Mouse (Mus musculus) CH12.LX (cell line): Measurements from ENCODE around the gene Abhd2. TPM values are rescaled to one million over a fixed set of nuclear protein-coding genes. Genes with fewer than 3 reads are reported as not detected.

ENCODE experiments used
- DNase-seq: peaks from one replicate; pipeline ENCODE4 v3.0.0-alpha.2; 2013; ENCODE audit errors: extremely low read depth
- H3K27ac ChIP-seq: 2 replicates; pipeline ENCODE4 v1.5.1; 2012; ENCODE audit warnings: low read depth, mild to moderate bottlenecking, control low read depth, moderate library complexity; ENCODE audit not compliant: insufficient read depth
- H3K27me3 ChIP-seq: replicated peaks from 2 replicates; pipeline ENCODE3; 2012; ENCODE audit warnings: inconsistent platforms
- H3K36me3 ChIP-seq, 2 experiments: replicated peaks in 1 of 2; 2 replicates each; pipeline versions ENCODE3 to v1.6.1; 2012; ENCODE audit warnings: inconsistent platforms in 1 of 2, low read length in 1 of 2, mild to moderate bottlenecking in 1 of 2, mixed read lengths in 1 of 2, moderate library complexity in 1 of 2; ENCODE audit not compliant: control insufficient read depth in 1 of 2, insufficient read depth in 1 of 2
- H3K4me1 ChIP-seq, 2 experiments: 2 replicates each; pipeline ENCODE4 v1.6.1; 2012; ENCODE audit warnings: inconsistent platforms in 1 of 2, moderate library complexity in 1 of 2; ENCODE audit not compliant: insufficient read depth in 2 of 2, control insufficient read depth in 1 of 2
- H3K4me2 ChIP-seq: 2 replicates; pipeline ENCODE4 v1.6.1; 2012; ENCODE audit warnings: low read depth, mild to moderate bottlenecking, control low read depth; ENCODE audit not compliant: poor library complexity, insufficient read depth, severe bottlenecking
- H3K4me3 ChIP-seq, 3 experiments: fragments of 150-350 bp in 1 of 3; sonication (generic) in 1 of 3; replicated peaks in 1 of 3; 2 replicates each; pipeline versions ENCODE3 to v1.5.1; 2011 to 2012; ENCODE audit warnings: low read depth in 2 of 3, low read length in 2 of 3, mild to moderate bottlenecking in 2 of 3, moderate library complexity in 2 of 3, control low read depth in 1 of 3, improper control_type of control experiment in 1 of 3, inconsistent platforms in 1 of 3, mixed read lengths in 1 of 3; ENCODE audit not compliant: poor library complexity in 1 of 3
- H3K79me2 ChIP-seq: replicated peaks from 2 replicates; pipeline ENCODE4 v1.6.1; 2012; ENCODE audit warnings: mild to moderate bottlenecking, moderate library complexity; ENCODE audit not compliant: control insufficient read depth, poor library complexity, insufficient read depth, severe bottlenecking; ENCODE audit errors: extremely low read depth
- H3K9ac ChIP-seq: 2 replicates; pipeline ENCODE4 v1.6.1; 2012; ENCODE audit warnings: low read depth, mild to moderate bottlenecking, control low read depth, moderate library complexity; ENCODE audit not compliant: insufficient read depth
- H3K9me3 ChIP-seq: replicated peaks from 2 replicates; pipeline ENCODE3; 2012; ENCODE audit warnings: low read length, inconsistent platforms, mixed read lengths
- CHD1 ChIP-seq: IDR thresholded peaks from 2 replicates; pipeline ENCODE4 v1.6.1; 2012; ENCODE audit warnings: low read depth, low read length, improper control_type of control experiment, inconsistent platforms
- CTCF ChIP-seq, 2 experiments: IDR thresholded peaks in 1 of 2; conservative IDR thresholded peaks in 1 of 2; 2 replicates each; pipeline ENCODE4 v1.5.1; 2011 to 2012; ENCODE audit warnings: low read depth in 2 of 2, low read length in 2 of 2, improper control_type of control experiment in 1 of 2, inconsistent platforms in 1 of 2, mild to moderate bottlenecking in 1 of 2, moderate library complexity in 1 of 2
- ELF1 ChIP-seq: IDR thresholded peaks from 2 replicates; pipeline ENCODE4 v1.6.1; 2014; ENCODE audit warnings: low read depth, mild to moderate bottlenecking, inconsistent platforms, low read length, improper control_type of control experiment
- EP300 ChIP-seq: IDR thresholded peaks from 2 replicates; pipeline ENCODE4 v1.6.1; 2011; ENCODE audit warnings: low read length, improper control_type of control experiment
- ETS1 ChIP-seq: conservative IDR thresholded peaks from 2 replicates; pipeline ENCODE4 v1.6.1; 2012; ENCODE audit warnings: low read depth, mild to moderate bottlenecking, inconsistent platforms, low read length, improper control_type of control experiment, moderate library complexity
- GABPA ChIP-seq: IDR thresholded peaks from 2 replicates; pipeline ENCODE4 v1.6.1; 2012; ENCODE audit warnings: low read depth, low read length, improper control_type of control experiment, inconsistent platforms; ENCODE audit not compliant: insufficient replicate concordance
- HCFC1 ChIP-seq: IDR thresholded peaks from 2 replicates; pipeline ENCODE4 v1.6.1; 2012; ENCODE audit warnings: low read depth, mild to moderate bottlenecking, inconsistent platforms, low read length, improper control_type of control experiment
- IRF4 ChIP-seq: IDR thresholded peaks from 2 replicates; pipeline ENCODE4 v1.6.1; 2014; ENCODE audit warnings: low read depth, mild to moderate bottlenecking, inconsistent platforms, low read length, improper control_type of control experiment
- MAFK ChIP-seq: IDR thresholded peaks from 2 replicates; pipeline ENCODE4 v1.6.1; 2011; ENCODE audit warnings: low read length, improper control_type of control experiment; ENCODE audit not compliant: insufficient replicate concordance
- MAZ ChIP-seq: IDR thresholded peaks from 2 replicates; pipeline ENCODE4 v1.6.1; 2012; ENCODE audit warnings: low read depth, mild to moderate bottlenecking, inconsistent platforms, low read length, improper control_type of control experiment, moderate library complexity
- MEF2A ChIP-seq: IDR thresholded peaks from 2 replicates; pipeline ENCODE4 v1.6.1; 2014; ENCODE audit warnings: low read depth, mild to moderate bottlenecking, inconsistent platforms, low read length, improper control_type of control experiment, borderline replicate concordance
- MXI1 ChIP-seq: IDR thresholded peaks from 2 replicates; pipeline ENCODE4 v1.6.1; 2011; ENCODE audit warnings: mild to moderate bottlenecking, low read depth, low read length, improper control_type of control experiment
- NRF1 ChIP-seq: IDR thresholded peaks from 2 replicates; pipeline ENCODE4 v1.6.1; 2014; ENCODE audit warnings: low read depth, mild to moderate bottlenecking, inconsistent platforms, low read length, improper control_type of control experiment, moderate library complexity
- POLR2A ChIP-seq: IDR thresholded peaks from 2 replicates; pipeline ENCODE4 v1.6.1; 2011; ENCODE audit warnings: low read depth, mild to moderate bottlenecking, improper control_type of control experiment, low read length
- POLR2AphosphoS2 ChIP-seq: IDR thresholded peaks from 2 replicates; pipeline ENCODE4 v1.6.1; 2011; ENCODE audit warnings: low read depth, low read length, improper control_type of control experiment
- RAD21 ChIP-seq: IDR thresholded peaks from 2 replicates; pipeline ENCODE4 v1.6.1; 2011; ENCODE audit warnings: low read depth, mild to moderate bottlenecking, low read length, improper control_type of control experiment, moderate library complexity
- RCOR1 ChIP-seq: conservative IDR thresholded peaks from 2 replicates; pipeline ENCODE4 v1.6.1; 2012; ENCODE audit warnings: low read depth, mild to moderate bottlenecking, inconsistent platforms, low read length, improper control_type of control experiment
- SMC3 ChIP-seq: IDR thresholded peaks from 2 replicates; pipeline ENCODE4 v1.6.1; 2011; ENCODE audit warnings: low read depth, low read length, improper control_type of control experiment
- TBP ChIP-seq: conservative IDR thresholded peaks from 2 replicates; pipeline ENCODE4 v1.6.1; 2011; ENCODE audit warnings: low read depth, low read length, improper control_type of control experiment
- TCF12 ChIP-seq: IDR thresholded peaks from 2 replicates; pipeline ENCODE4 v1.6.1; 2014; ENCODE audit warnings: low read depth, mild to moderate bottlenecking, inconsistent platforms, low read length, improper control_type of control experiment
- ZKSCAN1 ChIP-seq: IDR thresholded peaks from 2 replicates; pipeline ENCODE4 v1.6.1; 2012; ENCODE audit warnings: low read depth, inconsistent platforms, low read length, improper control_type of control experiment, borderline replicate concordance
- ZNF384 ChIP-seq: IDR thresholded peaks from 2 replicates; pipeline ENCODE4 v1.6.1; 2012; ENCODE audit warnings: low read depth, low read length, improper control_type of control experiment, inconsistent platforms
- dilution Hi-C: fragments of 300-500 bp; cut with MboI; formaldehyde crosslinking; loops from 2 replicates; pipeline ENCODE4 v1.14.3; 2020; ENCODE audit warnings: low sequenced_read_pairs; ENCODE audit not compliant: extremely low pct_unique_long_range_greater_than_20kb, extremely low pct_ligation_motif_present
- in situ Hi-C: fragments of 300-500 bp; cut with MboI; formaldehyde crosslinking; loops from 3 replicates; pipeline ENCODE4 v1.14.3; 2019; ENCODE audit warnings: low sequenced_read_pairs, low pct_ligation_motif_present, low pct_unique_long_range_greater_than_20kb, mixed read lengths
- polyA plus RNA-seq: library from polyadenylated mRNA; unstranded; fragments of >175 nt; gene quantifications from 2 replicates; pipeline ENCODE4 v1.2.1, GENCODE M21; 2012; ENCODE audit warnings: low read depth; ENCODE audit not compliant: insufficient read length
- total RNA-seq, 2 experiments: library from RNA; depleted of rRNA; stranded (reverse); fragments of 300-350 nt in 1 of 2; fragments of >200 nt in 1 of 2; gene quantifications; 2 replicates each; pipeline ENCODE4 v1.2.3; 2012 to 2014

Gene Abhd2
- total and polyA plus RNA-seq, 3 experiments = 6.0 to 15.4 (median 9.9) TPM

DNA sequence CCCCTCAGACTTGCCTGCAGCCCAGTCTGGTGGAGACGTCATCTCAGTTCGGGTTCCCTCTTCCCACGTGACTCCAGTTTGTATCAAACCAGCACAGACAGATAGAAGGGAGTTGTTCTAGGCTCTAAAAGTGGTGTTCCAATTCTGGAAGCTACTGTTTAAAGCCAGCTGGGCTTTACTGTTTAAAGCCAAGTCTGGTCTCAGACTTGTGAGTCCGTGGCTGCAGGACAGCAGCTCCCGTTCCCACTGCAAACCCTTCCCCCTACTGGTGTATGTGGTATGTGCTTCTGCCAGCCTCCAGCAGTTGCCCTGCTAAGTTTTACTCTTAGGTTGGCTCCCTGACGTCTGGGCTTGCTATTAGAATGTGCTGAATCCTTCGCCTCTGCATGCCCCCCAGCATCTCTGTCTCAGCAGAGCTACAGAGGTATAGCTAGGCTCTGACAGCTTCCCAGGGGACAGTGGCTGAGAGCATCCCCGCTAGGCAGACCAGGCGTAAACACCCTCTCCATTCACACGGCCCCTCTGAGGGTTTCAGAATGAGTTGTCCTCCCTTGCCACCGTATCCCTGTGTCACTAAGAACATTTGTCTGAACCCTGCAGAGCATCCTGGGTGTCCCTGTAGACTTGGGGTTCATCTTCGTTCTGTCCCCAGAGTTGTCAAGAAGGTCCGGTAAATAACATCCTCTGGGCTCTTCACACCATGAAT is 74.3 kb downstream of the Abhd2 start (continued):
- TF ChIP-seq MAFK (no peak), ELF1 (no peak), RAD21 (no peak), RCOR1 (no peak), POLR2AphosphoS2 (no peak), MXI1 (no peak), HCFC1 (no peak), CHD1 (no peak), EP300 (peak; percentile 69)

GRCm38 (mm10) chr7:79348816-79349215 is 75.8 kb downstream of the Abhd2 start:
- Histone ChIP-seq H3K9ac (no peak overlapping the region), H3K36me3 (peaks cover 35 to 81% of the 10 kb centered on the region in 2 experiments), H3K4me3 (no peak overlapping the region), H3K27ac (no peak overlapping the region), H3K4me1 (peaks cover 11 to 25% of the 10 kb centered on the region in 2 experiments), H3K4me2 (no peak overlapping the region), H3K9me3 (no peaks in the 10 kb centered on the region), H3K79me2 (no peaks in the 10 kb centered on the region), H3K27me3 (no peaks in the 10 kb centered on the region)
- dilution Hi-C loops (no loop called here), in situ Hi-C loops (no loop called here)
- TF ChIP-seq MXI1 (no peak), MAZ (no peak), SMC3 (no peak), RCOR1 (no peak), MEF2A (no peak), GABPA (no peak), CTCF (conservative IDR thresholded peaks at IDR 0.05 in 1 of 2, IDR thresholded peaks at IDR 0.05 in 1 of 2; ENCODE audit: low read depth in 2 of 2, low read length in 2 of 2) (no peak), TBP (no peak), TCF12 (no peak), IRF4 (no peak), ETS1 (no peak), ZKSCAN1 (no peak), POLR2A (no peak), POLR2AphosphoS2 (no peak), NRF1 (no peak), ZNF384 (no peak)
- no peak for DNase-seq
